Mouse (Mus musculus) c-Kit-negative CD71-positive TER-119-positive erythroid progenitor cells, embryonic 14.5 days (primary cell): ENCODE measurements around the gene Spint5.
"Not testable (repeated sequence)": the region's sequence is repeated elsewhere in the genome, so short reads cannot be mapped to it uniquely, and the experiment has no call there.

ENCODE experiments used
- DNase-seq: peaks from one replicate; pipeline ENCODE4 v3.0.0-alpha.2; 2013; ENCODE audit warnings: low read depth, low spot score

Spint5 gene

DNA sequence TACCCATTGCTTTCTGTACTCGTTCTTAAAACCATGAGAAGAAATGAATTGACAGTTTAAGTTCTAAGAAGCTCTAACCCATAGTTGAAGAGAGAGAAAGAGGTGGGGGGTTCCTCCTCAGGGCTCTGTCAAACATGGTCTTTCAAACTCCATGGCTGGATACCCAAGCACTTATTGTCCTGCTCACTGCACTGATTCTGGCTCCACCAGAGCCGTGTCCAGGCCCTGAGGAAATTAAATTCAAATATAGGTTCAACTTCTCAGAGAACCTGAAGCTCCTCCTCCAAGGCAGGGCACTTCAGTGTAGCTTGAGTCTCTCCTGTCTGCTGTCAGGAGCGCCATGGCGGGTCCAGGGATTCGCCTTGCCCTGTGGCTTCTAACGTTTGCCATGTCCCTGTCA lies at the start of gene Spint5:
TSS of gene Spint5 (plus strand) at position 301 of the 400 bp plus-strand sequence.
- no peak for DNase-seq

GRCm38 (mm10) chr2:164670261-164670660 lies 44.8 kb upstream of the Spint5 start:
- no peak for DNase-seq

GRCm38 (mm10) chr2:164670938-164671337 lies 44.2 kb upstream of the Spint5 start:
- DNase-seq = no peak

- DNase-seq = no peak
Measured at GRCm38 (mm10) chr2:164673987-164674386, 41.1 kb upstream of the Spint5 start, which contains the start of gene Wfdc11. Gene Wfdc11, minus strand, starts transcription at chr2:164674087.

DNA sequence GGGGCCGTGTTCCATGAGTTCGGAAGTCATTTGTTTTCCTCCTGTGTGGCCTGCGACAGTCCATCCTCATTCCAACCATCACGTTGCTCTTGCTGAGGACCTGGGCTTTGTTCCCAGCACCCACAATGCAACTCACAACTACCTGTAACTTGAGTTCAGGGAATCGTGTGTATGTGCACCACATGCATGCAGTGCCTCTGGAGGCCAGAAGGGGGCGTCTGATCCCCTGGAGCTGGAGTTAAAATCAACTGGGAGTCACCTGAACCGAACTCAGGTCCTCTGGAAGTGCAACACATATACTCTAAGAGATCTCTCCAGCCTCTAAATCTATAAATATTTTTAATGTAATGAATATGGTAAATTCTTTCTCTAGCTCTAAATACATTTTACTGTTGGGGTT lies 39.0 kb upstream of the Spint5 start:
- no peak for DNase-seq

DNA sequence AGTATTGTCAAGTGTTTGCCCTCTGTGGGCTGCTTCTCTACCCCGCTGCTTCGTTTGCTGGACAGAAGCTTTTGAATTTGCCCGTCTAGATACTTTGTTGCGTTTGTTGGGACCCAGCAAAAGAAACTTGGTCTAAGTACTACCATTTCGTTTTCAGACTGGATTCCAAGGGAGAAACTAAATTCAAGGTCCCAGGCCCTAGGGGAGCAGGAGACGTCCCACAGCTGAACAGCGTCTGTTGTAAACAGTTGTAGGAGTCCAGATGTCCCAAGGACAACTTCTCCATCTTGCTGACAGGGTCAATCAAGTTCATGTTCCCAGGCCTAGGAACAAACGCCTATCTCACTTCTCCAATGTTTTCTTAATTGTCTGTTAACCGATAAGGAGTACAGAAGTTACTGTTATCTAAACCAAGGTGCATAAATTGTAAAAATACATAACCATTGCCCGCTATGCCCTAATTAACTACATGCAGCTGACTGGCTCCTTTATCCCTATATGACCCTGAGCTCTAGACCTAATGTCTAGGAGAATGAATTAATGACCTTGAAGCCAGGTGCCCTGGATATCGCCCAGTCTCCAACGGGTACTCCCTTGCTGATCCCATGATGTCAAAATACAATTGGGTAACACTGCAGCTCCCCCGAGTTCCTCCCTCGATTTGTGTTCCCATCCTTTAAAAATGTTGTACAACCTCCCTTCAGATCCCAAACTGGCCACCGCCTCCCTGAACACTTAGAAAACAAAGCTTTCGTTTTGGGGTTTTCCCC lies 38.0 kb upstream of the Spint5 start:
- DNase-seq = no peak

- peak; percentile 33 for DNase-seq
Measured at GRCm38 (mm10) chr2:164678848-164679625, 36.1 kb upstream of the Spint5 start.

- no peak for DNase-seq
Measured at GRCm38 (mm10) chr2:164679906-164680305, 35.2 kb upstream of the Spint5 start.

GRCm38 (mm10) chr2:164684807-164685206 lies 30.3 kb upstream of the Spint5 start, which contains the start of gene Wfdc13:
Gene Wfdc13, plus strand, starts transcription at chr2:164685107.
- no peak for DNase-seq

DNA sequence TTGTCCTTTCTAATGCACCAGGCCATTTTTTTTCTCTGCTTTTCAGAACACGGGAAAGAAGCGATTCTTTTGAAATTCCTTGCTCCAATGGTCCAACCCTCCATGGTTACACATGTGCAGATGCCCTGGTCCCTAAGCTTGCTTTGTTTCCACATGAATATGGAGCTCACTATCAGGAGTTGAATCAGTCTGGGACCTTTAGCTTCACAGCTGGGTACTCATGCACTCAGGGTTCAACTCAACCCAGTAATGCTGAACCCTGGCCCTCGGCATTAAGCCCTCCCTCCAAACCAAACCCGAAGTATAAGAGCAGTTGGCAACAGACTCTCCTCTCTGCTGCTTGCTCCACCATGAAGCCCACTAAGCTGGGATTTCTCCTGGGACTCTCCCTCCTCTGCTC lies 16.9 kb upstream of the Spint5 start, which contains the start of gene Spint4:
TSS of gene Spint4 (plus strand) at position 301 of the 400 bp plus-strand sequence.
- DNase-seq = no peak

DNA sequence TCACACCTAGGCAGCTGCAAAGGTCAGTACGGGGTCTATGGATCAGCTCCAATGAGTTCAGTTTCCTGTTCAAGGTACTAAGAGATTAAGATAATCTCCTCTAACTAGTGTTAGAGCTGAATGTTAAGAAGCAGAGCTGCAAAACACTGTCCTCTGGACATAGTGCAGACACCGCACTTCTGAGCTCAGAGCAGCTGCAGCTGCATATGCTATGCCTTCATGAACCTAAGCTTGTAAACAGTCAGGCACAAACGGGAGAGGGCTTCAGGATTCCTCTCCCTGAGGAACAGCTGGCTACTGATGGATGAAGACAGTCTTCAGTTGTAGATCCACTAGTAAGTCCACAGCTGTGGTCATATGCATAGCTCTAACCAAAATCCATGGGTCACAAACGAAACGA lies 14.1 kb upstream of the Spint5 start:
- no peak for DNase-seq

DNA sequence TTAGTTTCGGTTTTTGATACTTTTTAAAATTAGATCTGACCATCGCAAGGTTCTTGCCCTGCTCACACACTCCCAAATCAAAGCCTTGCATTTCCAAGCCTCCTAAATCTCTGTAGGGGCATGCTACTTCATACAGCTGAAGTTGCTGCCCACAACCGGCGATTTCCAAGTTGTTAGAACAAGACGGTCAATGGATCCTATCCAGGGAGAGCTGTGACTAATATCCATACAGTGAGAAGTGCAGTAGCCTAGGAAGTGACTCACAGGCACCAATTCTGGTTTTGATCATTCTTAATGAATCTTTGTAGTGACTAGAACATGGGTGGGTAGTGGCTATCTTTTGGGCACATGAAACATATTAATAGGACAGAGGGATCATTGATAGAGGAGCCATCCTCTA lies 13.3 kb upstream of the Spint5 start:
- DNase-seq = no peak

DNA sequence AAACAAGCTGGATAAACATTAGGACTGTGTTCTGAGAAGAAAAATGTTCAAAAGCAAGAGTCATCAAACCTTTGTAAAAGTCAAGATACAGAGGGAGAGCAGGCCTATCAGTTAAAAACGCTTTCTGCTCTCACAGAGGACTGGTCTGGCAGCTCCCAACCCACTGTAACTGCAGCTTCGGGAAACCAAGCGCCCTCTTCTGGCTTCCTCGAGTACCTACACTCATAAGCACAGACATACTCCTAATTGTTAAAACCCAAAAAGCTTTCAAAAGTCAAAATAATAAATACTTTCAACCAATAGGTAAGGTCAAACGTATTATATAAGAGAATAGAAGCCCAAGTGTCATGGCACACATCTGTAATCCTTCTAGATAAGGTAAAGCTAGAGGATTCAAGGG lies 10.9 kb upstream of the Spint5 start:
- DNase-seq = no peak

DNA sequence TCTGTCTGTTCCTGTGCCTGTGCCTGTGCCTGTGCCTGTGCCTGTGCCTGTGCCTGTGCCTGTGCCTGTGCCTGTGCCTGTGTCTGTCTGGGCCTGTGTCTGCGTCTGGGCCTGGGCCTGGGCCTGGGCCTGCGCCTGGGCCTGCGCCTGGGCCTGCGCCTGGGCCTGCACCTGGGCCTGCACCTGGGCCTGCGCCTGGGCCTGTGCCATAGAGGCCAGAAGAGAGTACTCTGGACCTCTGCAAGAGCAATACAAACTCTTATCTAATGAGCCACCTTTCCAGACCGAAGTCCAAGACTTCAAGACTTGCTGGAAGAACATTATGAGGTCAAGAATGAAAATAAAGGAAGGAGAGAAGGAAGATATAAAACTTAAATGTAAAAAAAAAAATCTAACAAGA lies 9.8 kb upstream of the Spint5 start:
- no peak for DNase-seq

DNA sequence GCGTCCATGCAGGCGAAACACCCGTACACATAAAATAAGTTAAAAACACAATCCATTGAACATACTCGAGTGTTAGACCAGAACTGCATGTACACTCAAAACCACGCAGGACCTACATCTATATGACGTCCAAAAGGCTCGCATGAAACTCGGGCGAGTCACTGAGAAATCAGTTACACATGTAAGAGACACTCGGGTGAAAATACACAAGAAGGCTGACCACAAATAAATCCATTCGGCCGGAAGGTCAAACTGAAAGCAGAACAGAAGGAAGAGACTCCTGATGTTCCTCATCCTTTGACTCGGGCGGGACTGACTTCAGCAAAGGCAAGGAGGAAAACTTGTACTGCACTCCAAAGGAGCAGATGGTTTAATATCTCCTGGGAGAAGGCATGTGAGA lies 9.1 kb upstream of the Spint5 start:
- DNase-seq = no peak

GRCm38 (mm10) chr2:164716194-164716786 lies 1.2 kb downstream of the Spint5 start:
- not testable (repeated sequence) for DNase-seq

- DNase-seq = no peak
Measured at GRCm38 (mm10) chr2:164723276-164723675, 8.2 kb downstream of the Spint5 start.

GRCm38 (mm10) chr2:164725895-164726619 lies 11.0 kb downstream of the Spint5 start:
- DNase-seq = peak; percentile 53

GRCm38 (mm10) chr2:164731719-164732118 lies 16.6 kb downstream of the Spint5 start:
- DNase-seq = no peak

- DNase-seq = no peak
Measured at GRCm38 (mm10) chr2:164733259-164733658, 18.2 kb downstream of the Spint5 start.

- DNase-seq = no peak
Measured at GRCm38 (mm10) chr2:164734839-164735238, 19.7 kb downstream of the Spint5 start.

DNA sequence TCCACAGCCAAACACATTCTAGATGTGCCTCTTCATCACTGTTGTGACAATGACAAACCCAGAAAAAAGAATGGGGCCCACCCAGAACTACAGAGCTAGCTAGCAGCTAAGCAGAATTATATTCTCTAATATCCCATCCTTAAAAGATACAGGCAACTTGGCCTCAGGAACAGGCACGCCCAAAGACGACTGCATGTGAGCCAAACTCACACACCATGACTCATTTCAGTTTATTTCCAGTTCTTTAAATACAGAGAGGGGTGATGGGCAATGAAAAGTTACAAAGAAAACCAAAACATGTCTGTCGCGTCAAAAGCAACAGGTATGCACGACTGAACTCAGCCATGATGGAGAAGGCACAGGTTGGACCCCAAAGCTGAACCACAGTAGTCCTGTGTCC lies 20.3 kb downstream of the Spint5 start:
- no peak for DNase-seq
